Mouse (Mus musculus) A20 (cell line): ENCODE results near the gene Orc5.
A peak's percentile ranks its signal among the peaks of the same experiment; 100 is the strongest.
"Not testable (repeated sequence)": the region's sequence is repeated elsewhere in the genome, so short reads cannot be mapped to it uniquely, and the experiment has no call there.

Experiments
- DNase-seq: peaks from one replicate; pipeline ENCODE4 v3.0.0-alpha.2; 2011; ENCODE audit warnings: low read depth, low spot score

The Orc5 gene

DNA sequence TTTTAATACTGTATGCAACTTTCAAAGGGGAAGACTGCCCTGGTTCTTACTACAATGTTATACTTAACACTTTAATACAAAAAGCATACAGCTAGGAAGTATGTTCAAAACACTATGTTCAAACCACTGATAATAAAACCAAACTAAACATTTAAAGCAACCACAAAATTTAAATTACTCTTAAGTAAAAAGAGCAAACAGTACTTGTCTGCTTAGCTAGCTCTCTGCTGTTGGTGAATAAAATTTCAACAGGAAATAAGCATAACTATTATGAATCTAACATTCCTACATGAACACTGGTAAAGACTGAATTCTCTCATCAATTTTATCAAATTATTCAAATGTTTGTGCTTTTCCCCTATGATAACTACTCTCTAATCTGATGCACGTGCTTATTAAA is 13.5 kb downstream of the Orc5 start:
- no peak for DNase-seq

GRCm38 (mm10) chr5:22532571-22532970 is 17.7 kb downstream of the Orc5 start:
- no peak for DNase-seq

GRCm38 (mm10) chr5:22522612-22523011 is 27.6 kb downstream of the Orc5 start:
- DNase-seq = no peak

DNA sequence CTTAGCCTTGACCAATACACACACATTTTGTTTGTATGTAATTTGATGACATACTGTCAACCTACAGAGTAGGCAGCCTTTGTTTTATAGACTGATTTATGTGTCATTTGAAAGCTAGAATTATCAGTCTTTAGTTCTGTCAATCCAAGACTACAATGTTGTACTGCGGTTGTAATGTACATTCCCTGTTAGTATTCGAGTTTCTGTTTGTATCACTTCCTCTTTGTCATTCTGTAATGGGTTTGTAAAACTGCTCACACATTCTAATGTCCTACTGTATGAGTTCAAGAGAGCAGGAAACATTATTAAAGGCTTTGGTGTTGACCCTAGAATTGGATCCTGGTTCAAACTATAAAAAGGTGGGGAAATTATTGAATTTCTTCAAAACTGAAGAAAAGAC is 30.5 kb downstream of the Orc5 start:
- peak; percentile 57 for DNase-seq

DNA sequence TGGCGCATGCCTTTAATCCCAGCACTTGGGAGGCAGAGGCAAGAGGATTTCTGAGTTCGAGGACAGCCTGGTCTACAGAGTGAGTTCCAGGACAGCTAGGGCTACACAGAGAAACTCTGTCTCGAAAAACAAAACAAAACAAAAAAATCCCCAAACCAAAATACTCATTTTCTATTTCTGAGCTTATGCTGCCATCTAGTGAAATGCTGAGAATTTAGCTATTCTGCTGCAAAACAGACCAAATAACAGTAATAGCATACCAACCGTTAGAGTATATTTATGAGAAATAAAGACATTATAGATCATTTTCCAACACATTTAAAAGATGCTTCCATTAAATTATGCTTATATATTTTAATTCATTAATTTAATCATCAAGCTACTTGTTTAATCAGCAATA is 34.5 kb downstream of the Orc5 start:
- DNase-seq = peak; percentile 30

GRCm38 (mm10) chr5:22514231-22514630 is 36.0 kb downstream of the Orc5 start:
- not testable (repeated sequence) for DNase-seq

GRCm38 (mm10) chr5:22512579-22512978 is 37.6 kb downstream of the Orc5 start:
- DNase-seq = not testable (repeated sequence)

- DNase-seq = peak; percentile 39
These were observed 38.4 kb downstream of the Orc5 start for GRCm38 (mm10) chr5:22511824-22512223.

DNA sequence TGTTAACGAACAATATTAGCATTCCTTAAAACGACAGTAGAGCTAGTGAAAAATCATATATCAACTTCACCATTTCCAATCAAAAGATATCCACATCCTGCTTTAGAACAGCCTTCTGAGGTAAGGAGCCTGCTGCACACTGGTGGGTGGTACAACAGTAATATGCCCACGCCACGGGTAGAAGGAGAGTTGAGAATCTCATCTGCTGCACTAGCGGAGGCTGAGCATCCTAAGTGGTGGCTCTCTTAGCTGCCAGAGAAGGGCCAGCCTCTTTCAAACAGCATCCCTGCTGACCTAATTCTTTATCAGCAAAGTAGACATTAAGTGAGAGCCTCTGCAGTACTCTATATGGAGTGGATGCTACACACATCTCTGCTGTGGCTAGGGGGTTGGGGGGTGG is 41.7 kb downstream of the Orc5 start:
- no peak for DNase-seq

DNA sequence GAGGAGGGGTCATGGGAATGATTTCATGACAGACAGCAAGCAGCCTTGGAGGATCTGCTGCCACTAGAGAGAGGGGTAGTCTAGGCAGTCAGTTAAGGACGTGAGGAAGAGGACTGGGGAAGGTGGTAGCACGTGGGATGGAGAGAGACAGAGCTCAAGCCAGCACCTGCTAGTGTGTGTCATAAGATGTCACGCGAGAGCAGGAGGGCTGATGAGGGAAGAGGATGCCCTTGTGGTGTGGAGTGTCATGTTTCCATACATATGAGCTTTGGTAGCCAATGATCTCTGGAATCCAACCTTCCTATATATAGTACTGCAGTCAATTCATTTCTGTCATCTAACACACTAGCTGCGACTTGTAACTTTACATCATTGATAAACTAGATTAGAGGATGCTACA is 50.8 kb downstream of the Orc5 start:
- DNase-seq = no peak

- DNase-seq = no peak
These were observed 59.1 kb downstream of the Orc5 start for GRCm38 (mm10) chr5:22491088-22491487.

DNA sequence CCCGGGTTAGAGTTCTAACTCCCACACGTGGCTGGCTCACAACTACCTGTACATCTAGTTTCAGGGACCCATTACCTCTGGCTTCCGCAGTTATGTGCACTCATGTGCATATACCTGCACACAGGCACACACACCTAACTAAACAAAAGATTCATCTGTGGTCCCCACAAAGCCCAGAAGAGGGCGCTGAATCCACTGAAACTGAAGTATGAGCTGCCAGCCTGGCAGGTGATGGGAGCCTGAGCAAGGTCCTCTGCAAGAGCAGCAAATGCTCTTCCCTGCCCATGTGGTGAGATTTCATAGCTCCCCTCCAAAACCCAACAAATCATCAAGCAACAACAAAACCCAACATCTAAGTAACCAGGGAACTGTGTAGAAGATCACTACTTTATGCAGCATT is 61.1 kb downstream of the Orc5 start:
- peak; percentile 50 for DNase-seq

- no peak for DNase-seq
These were observed 63.5 kb downstream of the Orc5 start for GRCm38 (mm10) chr5:22486601-22487206.

DNA sequence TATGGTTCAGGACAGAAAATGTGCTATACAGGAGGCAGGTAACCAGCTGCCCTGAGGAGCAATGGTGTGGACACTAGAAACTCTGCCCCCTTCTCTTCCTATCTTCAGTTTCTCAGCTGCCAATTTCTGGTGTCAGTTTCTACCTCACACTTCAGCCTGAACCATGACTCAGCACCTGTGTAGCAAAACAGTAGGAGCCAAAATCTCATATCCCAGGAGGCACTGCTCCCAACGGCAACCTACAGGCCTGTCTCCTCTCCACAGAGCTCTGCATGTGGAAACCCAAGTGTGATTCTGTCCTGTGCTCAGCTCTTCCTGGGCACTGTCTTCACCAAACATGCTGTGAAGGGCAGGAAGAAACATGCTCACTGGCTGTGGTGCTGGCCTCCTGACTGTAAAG is 64.5 kb downstream of the Orc5 start:
- DNase-seq = no peak

DNA sequence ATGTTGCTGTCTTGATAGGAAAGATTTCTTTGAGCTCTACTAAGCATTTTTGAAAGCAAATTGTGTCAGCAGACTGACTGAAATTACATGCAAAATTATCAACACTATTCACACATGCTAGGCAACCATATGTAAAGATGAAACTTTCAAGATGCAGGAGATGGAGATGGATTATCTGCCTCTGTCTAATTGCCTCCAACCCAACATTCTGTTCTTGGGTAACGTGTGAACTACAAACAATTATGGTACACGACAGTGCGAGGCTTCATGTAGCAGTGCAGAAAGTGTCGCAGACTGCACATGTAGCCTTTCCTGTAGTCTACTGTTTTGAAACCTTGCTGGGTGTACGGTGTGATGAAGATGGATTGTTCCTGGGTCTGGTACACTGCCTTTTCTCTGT is 67.7 kb downstream of the Orc5 start:
- DNase-seq = no peak

DNA sequence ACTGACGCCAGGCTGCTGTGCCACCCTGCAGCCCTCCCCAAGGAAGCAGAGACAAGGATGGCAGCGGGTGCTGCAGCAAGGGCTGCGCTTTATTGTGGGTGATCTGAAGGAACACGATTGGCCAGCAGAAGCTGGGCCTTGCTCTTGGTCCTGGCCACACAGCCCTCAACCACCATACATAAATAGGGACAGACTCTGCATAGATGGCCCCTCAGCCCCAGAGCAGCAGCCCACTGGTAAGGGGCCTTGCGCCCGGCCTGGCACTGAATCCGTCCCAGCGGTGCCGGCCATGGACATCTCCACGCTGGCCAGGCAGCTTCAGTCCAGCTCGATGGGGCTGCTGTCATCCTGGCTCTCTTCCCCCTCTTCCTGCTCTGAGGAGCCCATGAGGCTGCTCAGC is 77.8 kb downstream of the Orc5 start:
- DNase-seq = not testable (repeated sequence)

GRCm38 (mm10) chr5:22471243-22471642 is 79.0 kb downstream of the Orc5 start:
- DNase-seq = no peak

DNA sequence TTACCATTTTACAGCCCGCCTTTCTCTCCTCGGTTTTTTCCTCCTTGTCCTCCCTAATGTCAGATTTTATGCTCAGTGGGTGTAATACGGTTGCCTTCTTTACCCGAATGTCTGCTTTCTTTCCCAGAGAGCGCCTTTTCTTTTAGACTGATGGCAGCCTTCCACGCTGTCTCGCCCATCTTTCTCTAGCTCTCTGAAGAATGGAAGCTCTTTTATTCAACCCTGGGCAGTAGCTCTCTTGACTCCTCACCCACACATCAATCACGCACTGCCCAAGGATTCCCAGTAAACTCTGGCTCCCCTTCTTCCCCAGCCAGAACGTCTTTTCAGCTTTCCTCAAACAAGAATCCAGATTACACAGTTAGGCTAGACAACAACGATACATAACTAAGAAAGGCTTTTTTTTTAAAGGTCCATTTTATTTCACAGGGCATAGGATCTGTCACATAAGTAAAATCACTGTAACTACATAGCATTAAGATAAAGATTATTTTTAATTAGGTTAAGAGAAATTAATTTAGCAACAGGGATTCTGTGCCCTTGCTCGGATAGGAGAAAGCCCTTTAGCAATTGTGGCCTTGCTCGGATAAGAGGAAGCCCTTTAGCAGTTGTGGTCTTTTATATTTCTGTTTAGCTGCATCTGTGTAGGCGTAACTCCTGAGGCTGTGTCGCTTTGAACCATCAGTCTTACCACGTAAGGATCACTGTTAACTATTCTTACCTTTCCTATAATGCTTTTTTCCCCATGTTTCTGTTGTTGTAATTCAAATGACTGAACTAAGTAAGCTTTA is 97.2 kb downstream of the Orc5 start:
- DNase-seq = peak; percentile 47

DNA sequence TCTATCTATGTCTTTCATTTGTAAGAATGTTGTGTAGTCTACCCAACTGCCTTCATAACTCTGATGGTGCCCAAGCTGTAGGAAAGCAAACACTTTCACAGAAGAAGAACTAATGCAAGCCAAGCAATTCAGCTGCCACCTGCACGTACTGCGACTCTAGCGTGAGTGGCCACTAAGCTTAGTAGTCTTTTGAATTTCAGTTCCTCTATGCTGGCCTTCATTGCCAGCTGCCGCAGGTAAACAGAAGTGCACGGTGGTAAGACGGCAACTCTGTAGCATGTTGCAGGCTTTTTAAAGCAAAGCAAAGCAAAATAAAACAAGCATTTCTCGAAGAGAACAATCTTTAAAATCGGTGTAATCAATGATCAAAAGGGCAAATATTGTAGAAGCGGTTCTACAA is 97.8 kb downstream of the Orc5 start:
- peak; percentile 90 for DNase-seq

- DNase-seq = peak; percentile 32
These were observed 98.5 kb downstream of the Orc5 start for GRCm38 (mm10) chr5:22451764-22452163.

DNA sequence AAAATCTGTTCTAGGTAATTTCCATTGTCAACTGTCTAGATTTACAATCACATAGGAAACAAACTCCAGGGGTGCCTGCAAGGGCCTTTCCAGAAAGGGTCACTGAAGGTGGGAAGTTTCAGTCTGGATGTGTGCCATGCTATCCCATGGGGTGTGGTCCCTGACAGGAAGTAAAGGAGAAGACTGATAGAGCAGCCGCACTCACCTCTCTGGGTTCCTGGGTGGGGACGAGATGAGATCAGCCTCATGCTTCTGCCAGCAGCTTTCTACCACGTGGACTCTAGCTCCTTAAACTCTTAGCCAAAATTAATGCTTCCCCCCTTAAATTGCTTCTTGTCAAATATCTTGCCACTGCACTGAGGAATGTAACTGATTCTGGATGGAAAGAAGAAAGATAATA is 100.7 kb downstream of the Orc5 start:
- no peak for DNase-seq
